ENCODE assay signal across 9 mouse cellular contexts in the genomic region with DNA sequence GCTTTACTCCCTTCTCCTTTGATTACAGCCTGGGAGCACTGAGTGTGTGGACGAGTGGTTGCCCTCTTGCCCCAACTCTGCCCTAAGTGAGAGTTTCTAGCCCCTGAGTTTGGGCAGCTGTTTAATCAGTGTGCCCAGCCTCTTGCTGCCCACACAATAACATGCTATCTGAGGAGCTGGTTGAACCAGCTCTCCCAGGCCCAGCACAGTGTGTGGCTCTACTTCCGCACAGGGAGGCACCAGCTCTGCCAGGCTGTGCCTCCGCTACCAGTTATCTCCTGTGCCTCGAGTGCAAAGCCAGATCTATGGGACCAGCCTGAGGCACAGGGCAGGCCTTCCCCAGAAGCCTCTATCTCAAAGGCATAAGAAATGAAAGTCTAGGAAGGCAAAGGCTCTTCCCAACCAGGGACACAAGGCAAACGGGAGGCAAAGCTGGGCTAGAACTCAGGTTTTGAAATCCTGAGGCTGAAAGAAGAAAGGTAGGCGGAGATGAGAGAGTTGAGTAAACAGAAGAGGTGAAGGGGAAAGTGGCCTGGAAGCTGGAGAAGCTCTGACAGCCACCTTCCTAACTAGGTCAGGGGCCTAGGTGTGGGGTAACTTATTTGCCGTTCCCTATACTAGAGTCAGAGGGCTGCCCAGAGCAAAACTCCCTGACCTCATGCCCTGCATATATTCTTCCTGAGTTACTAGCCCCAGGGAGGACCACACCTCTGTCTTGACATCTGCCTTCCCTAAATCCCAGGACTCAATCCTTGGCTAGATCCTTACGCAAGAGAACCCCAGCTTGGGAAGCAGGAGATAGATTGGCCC. TPM values are rescaled to one million over a fixed set of nuclear protein-coding genes. Genes with fewer than 3 reads are reported as not detected.
DNase-seq lines count a peak whose midpoint lies in the region; ATAC-seq lines count a peak whose summit lies in the region.
"Had no signal": no experiment of that assay in that cellular context is flagged by ENCODE, and none has a peak within 500 bp of the region (broad histone marks: within the 10 kb centered on the region; RNA-seq: fewer than 3 reads in every experiment).

No protein-coding gene starts in this region.

- no peaks in the 10 kb centered on the region for H3K27me3 ChIP-seq in kidney, embryonic 16.5 days (ENCODE audit: insufficient read depth, low read length)
- no peaks in the 10 kb centered on the region for H3K27me3 ChIP-seq in embryonic facial prominence, embryonic 15.5 days
- H3K27me3 ChIP-seq in intestine, embryonic 14.5 days (replicated peaks; ENCODE audit: control insufficient read depth, insufficient read depth, low read length): no peaks in the 10 kb centered on the region
- peaks cover 5% of the 10 kb centered on the region for H3K27me3 ChIP-seq in midbrain, embryonic 15.5 days (replicated peaks)
- H3K27me3 ChIP-seq: Patski had no signal

- intact Hi-C loops in left cerebral cortex, postnatal 25 days (cut with DNase I): no loop called here

- peaks cover 6% of the 10 kb centered on the region; the same call in 1 of the 2 replicates for H3K9me3 ChIP-seq in kidney, embryonic 16.5 days (ENCODE audit: low read length)
- no peaks in the 10 kb centered on the region for H3K9me3 ChIP-seq in embryonic facial prominence, embryonic 15.5 days (replicated peaks)
- H3K9me3 ChIP-seq in intestine, embryonic 14.5 days (ENCODE audit: control insufficient read depth, low read length): no peaks in the 10 kb centered on the region
- no peaks in the 10 kb centered on the region for H3K9me3 ChIP-seq in midbrain, embryonic 15.5 days

- no peak for ATAC-seq in kidney, embryonic 16.5 days (ENCODE audit: low FRiP score, low TSS enrichment)
- no peak for ATAC-seq in embryonic facial prominence, embryonic 15.5 days (ENCODE audit: insufficient number of reproducible peaks, low FRiP score, low TSS enrichment, low read depth)
- ATAC-seq in intestine, embryonic 14.5 days (replicated peaks; ENCODE audit: low FRiP score, low TSS enrichment, low read depth): no peak
- ATAC-seq in midbrain, embryonic 15.5 days (replicated peaks): no peak

- 42% methylated on average over 8 of the region's 8 CpGs for WGBS in kidney, embryonic 16.5 days
- WGBS in embryonic facial prominence, embryonic 15.5 days: 45% methylated on average over 8 of the region's 8 CpGs
- 54% methylated on average over 8 of the region's 8 CpGs for WGBS in intestine, embryonic 14.5 days
- WGBS in midbrain, embryonic 15.5 days: 78% methylated on average over 8 of the region's 8 CpGs

- H3K4me3 ChIP-seq in kidney, embryonic 16.5 days (ENCODE audit: low read length): peak overlapping the region; percentile 43
- H3K4me3 ChIP-seq in embryonic facial prominence, embryonic 15.5 days (replicated peaks): peak overlapping the region; percentile 40
- H3K4me3 ChIP-seq in intestine, embryonic 14.5 days (ENCODE audit: low read depth, low read length): peak overlapping the region; percentile 35
- H3K4me3 ChIP-seq in midbrain, embryonic 15.5 days: peak overlapping the region; percentile 8; the same call in 1 of the 2 replicates

- peaks cover 18% of the 10 kb centered on the region for H3K36me3 ChIP-seq in kidney, embryonic 16.5 days (ENCODE audit: insufficient read depth, low read length)
- H3K36me3 ChIP-seq in embryonic facial prominence, embryonic 15.5 days: peaks cover 21% of the 10 kb centered on the region
- peaks cover 27% of the 10 kb centered on the region for H3K36me3 ChIP-seq in intestine, embryonic 14.5 days (ENCODE audit: control insufficient read depth, insufficient read depth, low read length)
- no peaks in the 10 kb centered on the region for H3K36me3 ChIP-seq in midbrain, embryonic 15.5 days (replicated peaks)

- peak overlapping the region; percentile 90 for H3K4me2 ChIP-seq in kidney, embryonic 16.5 days (replicated peaks; ENCODE audit: low read depth, low read length)
- H3K4me2 ChIP-seq in embryonic facial prominence, embryonic 15.5 days (replicated peaks): peak overlapping the region; percentile 84
- H3K4me2 ChIP-seq in intestine, embryonic 14.5 days (ENCODE audit: low read length): peak overlapping the region; percentile 74
- peak overlapping the region; percentile 36 for H3K4me2 ChIP-seq in midbrain, embryonic 15.5 days

- no peak for DNase-seq in kidney, postnatal 25 days
- DNase-seq in intestine, embryonic 14.5 days (ENCODE audit: low spot score): no peak
- no peak for DNase-seq in left cerebral cortex, postnatal 25 days (ENCODE audit: low spot score in 2 of 2)
- no peak for DNase-seq in cerebellum, adult 9-11 months
- DNase-seq in left cerebral cortex, adult 18-20 months (ENCODE audit: low spot score in 2 of 2): no peak

- H3K4me1 ChIP-seq in kidney, embryonic 16.5 days (ENCODE audit: insufficient read depth, low read length): peaks cover 51% of the 10 kb centered on the region
- H3K4me1 ChIP-seq in embryonic facial prominence, embryonic 15.5 days: peaks cover 55% of the 10 kb centered on the region
- peaks cover 39% of the 10 kb centered on the region for H3K4me1 ChIP-seq in intestine, embryonic 14.5 days (replicated peaks; ENCODE audit: control insufficient read depth, insufficient read depth, low read length)
- peaks cover 36% of the 10 kb centered on the region for H3K4me1 ChIP-seq in midbrain, embryonic 15.5 days

- peak overlapping the region; percentile 74 for H3K27ac ChIP-seq in kidney, embryonic 16.5 days (ENCODE audit: low read length)
- H3K27ac ChIP-seq in embryonic facial prominence, embryonic 15.5 days (replicated peaks): peak overlapping the region; percentile 73
- H3K27ac ChIP-seq in intestine, embryonic 14.5 days (ENCODE audit: low read depth): peak overlapping the region; percentile 29; the same call in 1 of the 2 replicates
- H3K27ac ChIP-seq in midbrain, embryonic 15.5 days: no peak overlapping the region

- peak overlapping the region; percentile 60 for H3K9ac ChIP-seq in kidney, embryonic 16.5 days (replicated peaks; ENCODE audit: low read length)
- peak overlapping the region; percentile 33; the same call in 1 of the 2 replicates for H3K9ac ChIP-seq in embryonic facial prominence, embryonic 15.5 days
- peak overlapping the region; percentile 23 for H3K9ac ChIP-seq in intestine, embryonic 14.5 days (ENCODE audit: low read length)
- no peak overlapping the region for H3K9ac ChIP-seq in midbrain, embryonic 15.5 days

RNA-seq across cellular contexts. Expression of gene Snx33, which starts 4.1 kb away (rescaled TPM):
- 11.9 and 12.3 TPM in 2 replicates for polyA plus RNA-seq in kidney, embryonic 16.5 days (2015; fragmentation: Nextera tagmentation; extraction: Ambion mirVana)
- 10.3 and 12.2 TPM in 2 replicates for polyA plus RNA-seq in embryonic facial prominence, embryonic 15.5 days (2015; fragmentation: Nextera tagmentation; extraction: Ambion mirVana)
- 5.1 and 5.8 TPM in 2 replicates for polyA plus RNA-seq in intestine, embryonic 14.5 days (2014; fragmentation: Nextera tagmentation; extraction: Ambion mirVana)
- polyA plus RNA-seq in midbrain, embryonic 15.5 days (2015; fragmentation: Nextera tagmentation; extraction: Ambion mirVana): 3.0 TPM in 2 replicates
- total RNA-seq in left cerebral cortex, postnatal 25 days (2021): 1 to 10 TPM; 6.7 to 7.6 TPM
- 1 to 10 TPM; 6.8 to 7.4 TPM for total RNA-seq in left cerebral cortex, adult 18-20 months (2021)

RNA-seq across cellular contexts. Expression of gene Imp3, which starts 13.2 kb away (rescaled TPM):
- polyA plus RNA-seq in kidney, embryonic 16.5 days (2015; fragmentation: Nextera tagmentation; extraction: Ambion mirVana): 89.7 and 92.6 TPM in 2 replicates
- polyA plus RNA-seq in embryonic facial prominence, embryonic 15.5 days (2015; fragmentation: Nextera tagmentation; extraction: Ambion mirVana): 89.4 and 95.0 TPM in 2 replicates
- 79.9 and 82.5 TPM in 2 replicates for polyA plus RNA-seq in intestine, embryonic 14.5 days (2014; fragmentation: Nextera tagmentation; extraction: Ambion mirVana)
- 62.8 and 64.4 TPM in 2 replicates for polyA plus RNA-seq in midbrain, embryonic 15.5 days (2015; fragmentation: Nextera tagmentation; extraction: Ambion mirVana)
- 10 to 100 TPM; 47.5 to 59.8 TPM for total RNA-seq in left cerebral cortex, postnatal 25 days (2021)
- 10 to 100 TPM; 47.6 to 52.3 TPM for total RNA-seq in left cerebral cortex, adult 18-20 months (2021)

RNA-seq across cellular contexts. Expression of gene Snupn, which starts 26.6 kb away (rescaled TPM):
- 27.2 and 29.4 TPM in 2 replicates for polyA plus RNA-seq in kidney, embryonic 16.5 days (2015; fragmentation: Nextera tagmentation; extraction: Ambion mirVana)
- 25.3 and 27.9 TPM in 2 replicates for polyA plus RNA-seq in embryonic facial prominence, embryonic 15.5 days (2015; fragmentation: Nextera tagmentation; extraction: Ambion mirVana)
- polyA plus RNA-seq in intestine, embryonic 14.5 days (2014; fragmentation: Nextera tagmentation; extraction: Ambion mirVana): 14.2 and 16.5 TPM in 2 replicates
- polyA plus RNA-seq in midbrain, embryonic 15.5 days (2015; fragmentation: Nextera tagmentation; extraction: Ambion mirVana): 29.8 and 33.0 TPM in 2 replicates
- total RNA-seq in left cerebral cortex, postnatal 25 days (2021): 10 to 100 TPM; 17.6 to 17.7 TPM
- total RNA-seq in left cerebral cortex, adult 18-20 months (2021): 10 to 100 TPM; 16.1 to 16.7 TPM

RNA-seq across cellular contexts. Expression of gene Cspg4, which starts 59.2 kb away (rescaled TPM):
- polyA plus RNA-seq in kidney, embryonic 16.5 days (2015; fragmentation: Nextera tagmentation; extraction: Ambion mirVana): 30.5 and 32.6 TPM in 2 replicates
- polyA plus RNA-seq in embryonic facial prominence, embryonic 15.5 days (2015; fragmentation: Nextera tagmentation; extraction: Ambion mirVana): 31.2 and 34.1 TPM in 2 replicates
- 17.6 and 21.0 TPM in 2 replicates for polyA plus RNA-seq in intestine, embryonic 14.5 days (2014; fragmentation: Nextera tagmentation; extraction: Ambion mirVana)
- polyA plus RNA-seq in midbrain, embryonic 15.5 days (2015; fragmentation: Nextera tagmentation; extraction: Ambion mirVana): 7.6 and 8.2 TPM in 2 replicates
- total RNA-seq in left cerebral cortex, postnatal 25 days (2021): 10 to 100 TPM; 17.2 to 18.5 TPM
- 10 to 100 TPM; 11.1 to 12.9 TPM for total RNA-seq in left cerebral cortex, adult 18-20 months (2021)

RNA-seq across cellular contexts. Expression of gene Odf3l1, which starts 59.6 kb away (rescaled TPM):
- 0.26 and 0.32 TPM in 2 replicates for polyA plus RNA-seq in kidney, embryonic 16.5 days (2015; fragmentation: Nextera tagmentation; extraction: Ambion mirVana)
- 0.88 and 1.1 TPM in 2 replicates for polyA plus RNA-seq in embryonic facial prominence, embryonic 15.5 days (2015; fragmentation: Nextera tagmentation; extraction: Ambion mirVana)
- polyA plus RNA-seq in intestine, embryonic 14.5 days (2014; fragmentation: Nextera tagmentation; extraction: Ambion mirVana): 1.6 and 1.8 TPM in 2 replicates
- polyA plus RNA-seq in midbrain, embryonic 15.5 days (2015; fragmentation: Nextera tagmentation; extraction: Ambion mirVana): not detected in 2 replicates
- not detected for total RNA-seq in left cerebral cortex, postnatal 25 days (2021)
- not detected for total RNA-seq in left cerebral cortex, adult 18-20 months (2021)
- polyA plus RNA-seq: Patski had no signal

Comparison
In these comparisons a context has a peak if more than half of its experiments do, and no peak if none do; other contexts are left out.
1. H3K4me2 ChIP-seq: peak in every context shown above with its lines; median percentile 90 in kidney, embryonic 16.5 days; 84 in embryonic facial prominence, embryonic 15.5 days; 74 in intestine, embryonic 14.5 days; 36 in midbrain, embryonic 15.5 days.